Mouse (Mus musculus): ENCODE measurements around the gene Slco2a1. TPM values are rescaled to one million over a fixed set of nuclear protein-coding genes. Genes with fewer than 3 reads are reported as not detected.

Slco2a1 gene
- polyA plus RNA-seq, 1 experiment from 2014 or later: 0.81 TPM

DNA sequence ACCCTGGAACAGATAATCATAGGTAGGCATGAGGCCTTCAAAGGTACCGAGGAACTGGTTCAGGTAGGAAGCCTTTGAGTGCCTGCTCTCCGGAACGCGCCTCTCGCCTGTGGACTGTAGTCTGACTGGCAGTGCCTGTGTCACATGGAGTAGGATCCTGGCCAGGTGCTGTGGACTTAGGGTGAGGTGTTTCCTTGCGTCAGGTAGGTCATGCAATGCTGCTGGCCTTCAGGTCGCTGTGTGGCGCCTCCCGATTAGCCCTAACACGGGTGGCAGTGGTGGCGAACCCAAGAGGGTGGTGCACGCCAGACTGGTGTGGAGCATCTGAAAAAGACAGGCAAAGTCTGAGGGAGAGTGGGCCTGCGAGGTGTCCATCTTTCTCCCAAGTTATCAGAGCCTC is 126.4 kb downstream of the Slco2a1 start:
- 94% methylated on average over 13 of the region's 13 CpGs for WGBS
- no peak for ATAC-seq
- 0 out of 2 replicates have a peak, but pooled peaks cover 14% of the 10 kb centered on the region for H3K36me3 ChIP-seq
- peaks cover 81% of the 10 kb centered on the region for H3K4me1 ChIP-seq (replicated peaks)
- no peak overlapping the region for H3K4me3 ChIP-seq (replicated peaks)
- no peak overlapping the region for H3K27ac ChIP-seq
- H3K9ac ChIP-seq (replicated peaks): no peak overlapping the region
- no peaks in the 10 kb centered on the region for H3K9me3 ChIP-seq
- H3K4me2 ChIP-seq (replicated peaks): peak overlapping the region; percentile 92; the same call in 1 of the 2 replicates
- H3K27me3 ChIP-seq: 0 out of 2 replicates have a peak, but pooled peaks cover 3% of the 10 kb centered on the region

DNA sequence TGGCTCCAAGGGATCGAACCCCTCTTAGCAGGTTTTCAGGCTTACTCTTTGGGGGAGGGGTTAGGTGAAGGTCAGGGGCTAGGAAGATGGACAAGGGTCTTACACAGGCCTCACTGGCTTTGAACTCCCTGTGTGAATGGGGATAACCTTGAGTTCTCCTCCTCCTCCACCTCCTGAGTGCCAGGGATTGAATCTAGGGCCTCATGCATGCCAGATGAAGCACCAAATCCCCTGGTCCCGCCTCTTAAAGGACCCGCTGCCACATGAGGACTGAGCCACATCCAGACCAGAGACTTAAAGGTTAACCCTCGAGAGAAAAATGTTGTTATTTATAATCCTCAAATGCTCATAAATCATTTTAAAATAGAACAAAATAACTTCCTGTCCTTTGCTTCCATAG is 128.4 kb downstream of the Slco2a1 start:
- no peak for ATAC-seq
- Histone ChIP-seq H3K9ac (replicated peaks) (no peak overlapping the region), H3K9me3 (no peaks in the 10 kb centered on the region), H3K36me3 (peaks cover 24% of the 10 kb centered on the region), H3K4me1 (replicated peaks) (peaks cover 90% of the 10 kb centered on the region), H3K27ac (peak overlapping the region; percentile 74), H3K4me3 (replicated peaks) (no peak overlapping the region), H3K4me2 (replicated peaks) (peak overlapping the region; percentile 12; the same call in 1 of the 2 replicates), H3K27me3 (no peaks in the 10 kb centered on the region)
- WGBS: 76% methylated on average over 4 of the region's 4 CpGs

DNA sequence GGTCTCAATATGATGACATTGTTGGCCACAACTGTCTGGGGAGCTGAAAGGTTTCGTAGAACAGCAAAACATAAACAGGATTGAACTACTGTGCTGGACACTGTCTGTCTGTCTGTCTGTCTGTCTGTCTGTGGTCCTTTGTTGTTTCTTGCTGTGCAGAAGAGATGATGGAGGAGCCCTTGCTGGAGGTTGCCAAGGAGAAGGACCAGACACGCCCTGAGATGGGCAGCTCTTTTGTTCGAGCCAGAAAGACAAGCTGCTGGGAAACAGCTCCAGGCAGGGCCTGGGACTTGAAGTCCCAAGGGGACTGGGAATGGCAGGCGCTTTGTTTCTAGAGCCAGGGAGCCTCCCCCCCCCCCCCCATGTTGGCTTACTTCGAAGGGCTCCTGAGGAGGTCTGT is 129.0 kb downstream of the Slco2a1 start:
- no peaks in the 10 kb centered on the region for H3K9me3 ChIP-seq
- ATAC-seq: peak; percentile 21; the same call in 1 of the 2 replicates
- peaks cover 27% of the 10 kb centered on the region for H3K36me3 ChIP-seq
- H3K4me2 ChIP-seq (replicated peaks): peak overlapping the region; percentile 12; the same call in 1 of the 2 replicates
- no peak overlapping the region for H3K9ac ChIP-seq (replicated peaks)
- H3K27me3 ChIP-seq: no peaks in the 10 kb centered on the region
- peak overlapping the region; percentile 74 for H3K27ac ChIP-seq
- peaks cover 87% of the 10 kb centered on the region for H3K4me1 ChIP-seq (replicated peaks)
- no peak overlapping the region for H3K4me3 ChIP-seq (replicated peaks)
- WGBS: 23% methylated on average over 5 of the region's 5 CpGs

DNA sequence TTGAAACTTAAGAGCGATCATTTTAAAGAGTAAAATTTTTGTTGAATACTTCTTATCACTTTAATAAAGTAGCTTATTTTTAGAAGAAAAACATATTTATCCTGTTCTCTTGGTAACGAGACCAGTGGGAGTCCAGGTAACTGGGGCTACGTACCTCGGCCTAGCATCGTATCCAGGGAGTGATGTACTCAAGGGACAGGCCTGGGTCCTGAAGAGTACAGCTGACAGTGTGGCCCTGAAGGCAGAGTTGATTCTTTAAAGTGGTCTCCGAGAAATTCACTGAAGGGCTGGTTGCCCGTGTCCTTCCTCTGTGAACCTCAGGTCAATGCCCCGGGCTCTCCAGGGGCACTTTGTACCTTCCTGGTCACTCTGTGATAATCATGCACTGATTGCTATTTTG is 129.4 kb downstream of the Slco2a1 start:
- Histone ChIP-seq H3K4me2 (replicated peaks) (no peak overlapping the region), H3K27me3 (no peaks in the 10 kb centered on the region), H3K9ac (replicated peaks) (no peak overlapping the region), H3K9me3 (no peaks in the 10 kb centered on the region), H3K27ac (no peak overlapping the region), H3K4me1 (replicated peaks) (peaks cover 83% of the 10 kb centered on the region), H3K36me3 (peaks cover 28% of the 10 kb centered on the region), H3K4me3 (replicated peaks) (no peak overlapping the region)
- no peak for ATAC-seq
- WGBS: 71% methylated on average over 8 of the region's 8 CpGs

DNA sequence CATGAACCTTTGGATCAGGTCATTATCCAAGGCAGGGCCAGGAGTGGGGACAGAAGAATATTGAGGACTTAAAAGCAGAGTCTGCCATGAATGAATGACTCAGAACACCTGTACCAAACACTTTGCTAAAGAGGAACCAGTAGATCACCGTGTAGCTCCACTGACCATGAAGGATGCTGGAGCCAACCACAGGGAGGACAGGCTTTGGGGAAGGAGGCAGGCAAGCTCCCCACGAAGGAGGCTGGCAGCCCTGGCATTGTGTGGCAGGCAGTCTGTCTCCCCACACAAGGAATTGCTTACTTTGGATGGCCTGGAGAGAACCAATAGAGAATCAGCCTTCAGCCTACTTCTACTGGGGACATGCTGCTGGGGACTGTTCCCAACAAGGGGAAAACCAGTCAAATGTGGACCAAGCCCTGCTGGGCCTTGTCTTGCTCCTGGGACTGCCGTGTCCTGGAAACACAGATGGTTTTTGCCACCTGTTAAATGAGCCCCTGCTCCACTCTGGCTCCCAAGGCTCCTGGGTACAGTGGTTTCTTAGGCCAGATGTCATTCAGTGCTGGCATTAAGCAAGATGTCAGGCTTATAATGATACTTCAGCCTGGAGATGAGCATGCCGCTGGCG is 130.3 kb downstream of the Slco2a1 start:
- WGBS: 85% methylated on average over 5 of the region's 5 CpGs
- H3K4me2 ChIP-seq (replicated peaks): no peak overlapping the region
- no peak for ATAC-seq
- no peak overlapping the region for H3K4me3 ChIP-seq (replicated peaks)
- H3K36me3 ChIP-seq: peaks cover 33% of the 10 kb centered on the region
- no peaks in the 10 kb centered on the region for H3K9me3 ChIP-seq
- H3K4me1 ChIP-seq (replicated peaks): peaks cover 75% of the 10 kb centered on the region
- H3K9ac ChIP-seq (replicated peaks): no peak overlapping the region
- H3K27me3 ChIP-seq: no peaks in the 10 kb centered on the region
- no peak overlapping the region for H3K27ac ChIP-seq

DNA sequence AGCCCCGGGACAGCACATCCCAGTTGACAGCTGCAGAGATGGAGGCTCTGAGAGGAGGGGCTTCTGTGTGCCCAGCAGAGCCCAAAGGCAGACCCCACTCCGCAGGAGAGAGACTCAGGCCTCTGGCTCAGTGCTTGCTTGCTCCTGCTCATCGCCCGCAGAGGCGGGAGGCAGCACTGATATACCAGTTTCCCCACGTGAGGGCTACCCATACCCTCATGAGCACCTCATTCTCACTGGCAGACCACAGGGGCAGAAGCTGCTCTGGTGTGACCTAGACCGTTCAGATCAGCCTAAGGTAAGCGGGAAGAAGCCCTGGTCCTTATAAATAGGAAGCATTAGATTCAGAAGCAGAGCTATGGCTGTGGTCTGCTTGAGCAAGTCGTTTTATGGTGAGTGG is 131.3 kb downstream of the Slco2a1 start:
- Histone ChIP-seq H3K9me3 (no peaks in the 10 kb centered on the region), H3K4me2 (replicated peaks) (no peak overlapping the region), H3K27me3 (no peaks in the 10 kb centered on the region), H3K36me3 (peaks cover 33% of the 10 kb centered on the region), H3K9ac (replicated peaks) (no peak overlapping the region), H3K4me1 (replicated peaks) (peaks cover 65% of the 10 kb centered on the region), H3K27ac (no peak overlapping the region), H3K4me3 (replicated peaks) (no peak overlapping the region)
- 87% methylated on average over 9 of the region's 9 CpGs for WGBS
- no peak for ATAC-seq

DNA sequence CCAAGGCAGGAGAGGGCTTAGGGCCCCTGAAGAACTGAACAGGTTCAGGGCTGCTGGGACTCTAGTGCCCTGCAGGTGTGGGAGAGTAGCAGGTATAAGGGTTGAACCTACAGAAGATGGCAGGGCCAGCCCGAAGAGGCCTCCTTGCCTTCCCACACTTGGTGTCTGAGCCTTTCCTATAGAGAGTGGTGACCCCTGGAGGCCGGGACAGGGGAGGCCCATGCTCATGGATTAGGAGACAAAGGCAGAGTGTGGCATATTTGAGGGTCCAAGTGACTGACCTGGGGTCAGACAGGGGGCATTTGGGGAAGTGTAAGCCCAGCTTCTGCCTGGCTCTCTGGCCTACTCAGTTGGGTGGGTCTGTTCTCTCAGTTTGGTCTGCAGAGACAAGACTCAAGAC is 131.7 kb downstream of the Slco2a1 start:
- no peaks in the 10 kb centered on the region for H3K9me3 ChIP-seq
- H3K9ac ChIP-seq (replicated peaks): 0 out of 2 replicates have a peak overlapping the region, but pooled peaks have one; percentile 14
- ATAC-seq: 0 out of 2 replicates have a peak, but pooled peaks have one; percentile 4
- no peak overlapping the region; the same call in 1 of the 2 replicates for H3K27ac ChIP-seq
- H3K4me2 ChIP-seq (replicated peaks): no peak overlapping the region
- H3K36me3 ChIP-seq: peaks cover 31% of the 10 kb centered on the region
- H3K27me3 ChIP-seq: no peaks in the 10 kb centered on the region
- H3K4me1 ChIP-seq (replicated peaks): peaks cover 60% of the 10 kb centered on the region
- WGBS: 45% methylated on average over 2 of the region's 2 CpGs
- no peak overlapping the region for H3K4me3 ChIP-seq (replicated peaks)

DNA sequence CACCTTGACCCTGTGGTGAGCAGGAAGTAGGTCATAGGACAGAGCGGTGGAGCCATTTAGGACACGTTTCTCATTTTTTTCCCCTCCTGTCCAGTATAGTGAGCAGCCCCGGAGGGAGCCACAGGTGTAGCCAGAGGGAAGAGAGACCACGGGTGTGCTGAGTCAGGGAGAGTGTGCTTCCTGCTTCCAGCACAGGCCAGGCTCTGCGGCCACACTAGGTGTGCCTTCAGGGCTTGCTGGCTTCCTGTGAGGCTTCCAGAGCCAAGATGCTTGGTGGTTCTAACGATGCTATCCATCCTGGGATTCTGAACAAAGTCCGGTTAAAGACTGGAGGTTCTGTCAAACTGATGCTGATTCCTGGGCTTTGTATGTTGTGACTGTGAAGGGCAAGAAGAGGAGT is 133.0 kb downstream of the Slco2a1 start:
- Histone ChIP-seq H3K27me3 (no peaks in the 10 kb centered on the region), H3K27ac (no peak overlapping the region), H3K4me2 (replicated peaks) (no peak overlapping the region), H3K4me1 (replicated peaks) (peaks cover 49% of the 10 kb centered on the region), H3K9ac (replicated peaks) (no peak overlapping the region), H3K9me3 (no peaks in the 10 kb centered on the region), H3K4me3 (replicated peaks) (no peak overlapping the region), H3K36me3 (peaks cover 27% of the 10 kb centered on the region)
- ATAC-seq: no peak
- 92% methylated on average over 7 of the region's 7 CpGs for WGBS

DNA sequence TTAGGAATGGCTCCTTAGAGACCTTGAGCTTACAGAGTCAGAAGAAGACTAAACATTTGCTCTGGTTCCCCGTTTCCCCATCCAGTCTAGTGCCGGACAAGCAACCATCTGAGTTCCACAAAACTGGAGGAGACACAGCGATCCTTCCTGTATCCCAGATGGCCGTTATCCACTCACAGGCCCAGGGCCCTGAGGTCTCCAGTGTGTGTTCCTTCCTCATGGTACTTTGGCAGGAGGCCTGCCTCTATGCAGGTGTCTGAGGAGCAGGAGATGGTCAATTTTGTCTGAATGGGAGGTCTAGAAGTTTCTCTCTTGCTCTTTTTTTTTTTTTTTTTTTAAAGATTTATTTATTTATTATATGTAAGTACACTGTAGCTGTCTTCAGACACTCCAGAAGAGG is 136.2 kb downstream of the Slco2a1 start:
- no peaks in the 10 kb centered on the region for H3K9me3 ChIP-seq
- H3K4me3 ChIP-seq (replicated peaks): no peak overlapping the region
- 94% methylated on average over 4 of the region's 4 CpGs for WGBS
- no peaks in the 10 kb centered on the region for H3K27me3 ChIP-seq
- no peak overlapping the region for H3K9ac ChIP-seq (replicated peaks)
- no peak overlapping the region for H3K27ac ChIP-seq
- peaks cover 34% of the 10 kb centered on the region for H3K36me3 ChIP-seq
- no peak for ATAC-seq
- H3K4me2 ChIP-seq (replicated peaks): no peak overlapping the region
- H3K4me1 ChIP-seq (replicated peaks): peaks cover 18% of the 10 kb centered on the region

DNA sequence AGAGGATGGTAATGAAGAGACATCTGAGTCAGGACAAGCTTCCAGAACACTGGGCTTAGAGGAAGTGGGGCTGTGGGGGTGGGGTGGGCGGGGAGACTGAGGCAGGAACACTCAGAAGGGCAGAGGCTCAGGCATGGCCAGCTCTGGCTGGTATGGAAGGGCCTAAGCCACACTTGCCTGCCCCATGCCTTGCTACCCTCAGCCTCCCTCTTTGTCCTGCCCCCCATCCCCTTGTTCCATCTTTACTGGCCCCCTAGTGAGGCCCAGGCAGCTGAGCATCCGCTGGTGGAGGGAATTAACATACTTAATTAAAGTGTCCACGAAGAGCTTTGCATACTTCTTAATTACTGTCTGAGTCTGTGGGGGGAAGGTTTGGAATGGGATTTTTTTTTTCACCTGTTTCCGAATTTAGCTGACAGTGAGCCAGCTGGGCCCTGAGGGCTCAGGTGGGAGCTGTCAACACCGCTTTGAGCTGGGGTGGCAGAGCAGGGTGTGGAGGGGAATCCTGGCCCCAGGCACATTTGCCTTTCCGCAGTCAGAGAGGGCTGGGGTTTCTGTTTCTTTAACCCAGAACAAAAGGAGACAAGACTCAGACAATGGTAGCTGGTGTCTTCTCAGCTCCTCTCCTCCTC is 145.1 kb downstream of the Slco2a1 start:
- no peak overlapping the region for H3K4me2 ChIP-seq (replicated peaks)
- 12% methylated on average over 6 of the region's 6 CpGs for WGBS
- ATAC-seq: peak; percentile 66
- H3K36me3 ChIP-seq: peaks cover 10% of the 10 kb centered on the region
- peak overlapping the region; percentile 52 for H3K9ac ChIP-seq (replicated peaks)
- peak overlapping the region; percentile 88 for H3K27ac ChIP-seq
- H3K4me3 ChIP-seq (replicated peaks): no peak overlapping the region
- H3K27me3 ChIP-seq: no peaks in the 10 kb centered on the region
- no peaks in the 10 kb centered on the region for H3K9me3 ChIP-seq
- H3K4me1 ChIP-seq (replicated peaks): peaks cover 57% of the 10 kb centered on the region

DNA sequence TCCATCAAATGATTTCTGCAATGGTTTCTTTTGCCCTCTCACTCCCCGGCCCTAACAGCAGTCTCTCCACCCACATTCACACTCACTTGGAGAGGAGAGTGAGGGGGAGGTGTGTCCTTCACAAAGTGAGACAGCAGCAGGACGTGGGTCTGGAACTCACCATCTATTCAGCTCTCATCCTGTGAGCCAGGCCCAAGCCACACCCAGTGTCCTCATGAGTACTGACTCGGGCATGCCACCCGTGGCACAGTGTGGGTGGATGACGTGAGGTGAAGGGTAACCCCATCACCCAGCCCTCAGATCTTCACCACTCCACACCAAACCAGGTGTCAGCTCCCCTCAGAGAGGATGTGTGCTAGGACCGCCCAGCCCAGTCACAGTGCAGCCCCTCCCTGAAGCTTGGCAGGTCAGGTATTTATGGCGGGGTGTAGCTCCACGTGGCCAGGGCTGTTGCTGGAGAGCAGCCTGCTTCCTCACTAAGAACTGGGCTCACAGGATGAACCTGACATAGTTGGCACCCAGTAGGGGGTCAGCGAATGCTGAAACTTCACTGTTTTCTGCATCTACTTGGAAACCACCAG is 146.0 kb downstream of the Slco2a1 start:
- Histone ChIP-seq H3K9me3 (no peaks in the 10 kb centered on the region), H3K27me3 (no peaks in the 10 kb centered on the region), H3K27ac (peak overlapping the region; percentile 88), H3K36me3 (peaks cover 4% of the 10 kb centered on the region; the same call in 1 of the 2 replicates), H3K4me2 (replicated peaks) (no peak overlapping the region), H3K4me1 (replicated peaks) (peaks cover 66% of the 10 kb centered on the region), H3K9ac (replicated peaks) (no peak overlapping the region; the same call in 1 of the 2 replicates), H3K4me3 (replicated peaks) (no peak overlapping the region)
- WGBS: 63% methylated on average over 9 of the region's 9 CpGs
- ATAC-seq: peak; percentile 38; the same call in 1 of the 2 replicates

DNA sequence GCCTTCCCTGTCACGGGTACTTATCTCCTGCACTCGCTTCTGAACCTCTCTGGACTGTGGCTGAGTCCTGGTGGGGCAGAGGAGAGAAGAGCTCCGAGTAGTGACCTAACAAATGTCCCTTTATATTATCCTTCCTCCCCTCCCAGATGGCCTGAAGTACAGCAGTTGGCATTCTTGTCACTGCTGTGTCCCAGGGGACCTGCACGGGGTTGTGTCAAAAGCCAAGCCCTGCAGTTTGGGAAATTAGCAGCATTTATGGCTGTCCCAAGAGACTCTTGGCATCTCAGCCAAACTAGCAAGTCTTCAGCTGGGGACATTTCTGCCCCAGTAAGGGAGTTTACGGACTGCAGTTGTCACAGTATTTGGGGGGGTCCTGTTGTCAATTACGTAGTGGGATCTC is 151.0 kb downstream of the Slco2a1 start:
- no peak overlapping the region for H3K27ac ChIP-seq
- no peak overlapping the region for H3K9ac ChIP-seq (replicated peaks)
- no peak for ATAC-seq
- no peaks in the 10 kb centered on the region for H3K27me3 ChIP-seq
- H3K4me2 ChIP-seq (replicated peaks): no peak overlapping the region
- 70% methylated on average over 6 of the region's 6 CpGs for WGBS
- H3K4me1 ChIP-seq (replicated peaks): peaks cover 63% of the 10 kb centered on the region
- no peak overlapping the region for H3K4me3 ChIP-seq (replicated peaks)
- peaks cover 28% of the 10 kb centered on the region for H3K36me3 ChIP-seq
- H3K9me3 ChIP-seq: no peaks in the 10 kb centered on the region

Measured in midbrain, embryonic 13.5 days (tissue).